Mouse (Mus musculus): ENCODE measurements around the gene Hmg20b. TPM values are rescaled to one million over a fixed set of nuclear protein-coding genes. Genes with fewer than 3 reads are reported as not detected.

The Hmg20b gene
- total and polyA plus RNA-seq, 3 experiments: 7.9 to 39.6 (median 18.7) TPM

DNA sequence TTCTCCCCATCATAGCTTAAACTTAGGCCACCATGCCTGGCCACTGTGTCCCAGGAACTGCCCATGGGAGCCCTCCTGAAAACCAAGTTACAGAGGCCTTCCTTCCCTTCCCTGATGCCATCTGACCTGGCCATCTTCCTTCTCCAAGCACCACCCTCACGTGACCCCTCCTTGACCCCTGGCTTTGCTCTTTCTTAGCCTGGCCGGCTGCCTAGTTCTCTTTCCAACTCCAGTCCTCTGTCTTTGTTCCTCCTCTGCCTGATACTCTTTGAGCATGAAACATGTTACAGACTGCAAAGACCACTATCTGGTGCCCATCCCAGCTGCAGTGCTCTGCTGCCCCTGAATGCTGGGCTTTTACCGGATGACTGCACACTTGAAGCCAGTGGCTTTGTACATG lies 39.1 kb upstream of the Hmg20b start:
- H3K27me3 ChIP-seq (replicated peaks): no peaks in the 10 kb centered on the region
- no peak overlapping the region for H3K4me2 ChIP-seq (ENCODE audit: insufficient read depth, low read depth, poor library complexity, severe bottlenecking)
- dilution Hi-C loops (cut with MboI; ENCODE audit: extremely low pct_ligation_motif_present, extremely low pct_unique_long_range_greater_than_20kb, low sequenced_read_pairs) (no loop called here), in situ Hi-C loops (cut with MboI; ENCODE audit: low pct_ligation_motif_present, low pct_unique_long_range_greater_than_20kb, low sequenced_read_pairs) (no loop called here)
- no peak overlapping the region for H3K27ac ChIP-seq (ENCODE audit: insufficient read depth, low read depth)
- no peak overlapping the region for H3K9ac ChIP-seq (ENCODE audit: insufficient read depth, low read depth)
- TF ChIP-seq JUN (IDR thresholded peaks at IDR 0.05; ENCODE audit: insufficient read depth, low read depth, low read length): no peak
- no peak for TF ChIP-seq MAFK (IDR thresholded peaks at IDR 0.05; ENCODE audit: insufficient replicate concordance, low read length)
- no peak for DNase-seq (ENCODE audit: extremely low read depth)
- peaks cover 6 to 14% of the 10 kb centered on the region in 2 experiments for H3K4me1 ChIP-seq (ENCODE audit: control insufficient read depth in 1 of 2, insufficient read depth in 2 of 2)
- H3K9me3 ChIP-seq (replicated peaks; ENCODE audit: low read length): no peaks in the 10 kb centered on the region
- H3K4me3 ChIP-seq (replicated peaks in 1 of 3; ENCODE audit: low read depth in 2 of 3, low read length in 2 of 3, poor library complexity in 1 of 3): no peak overlapping the region
- peaks cover 19% of the 10 kb centered on the region for H3K79me2 ChIP-seq (replicated peaks; ENCODE audit: control insufficient read depth, extremely low read depth, insufficient read depth, poor library complexity, severe bottlenecking)
- H3K36me3 ChIP-seq (replicated peaks in 1 of 2; ENCODE audit: control insufficient read depth in 1 of 2, insufficient read depth in 1 of 2, low read length in 1 of 2): peaks cover 49 to 67% of the 10 kb centered on the region in 2 experiments

- H3K9me3 ChIP-seq (replicated peaks; ENCODE audit: low read length): no peaks in the 10 kb centered on the region
- in situ Hi-C loops (cut with MboI; ENCODE audit: low pct_ligation_motif_present, low pct_unique_long_range_greater_than_20kb, low sequenced_read_pairs) (no loop called here), dilution Hi-C loops (cut with MboI; ENCODE audit: extremely low pct_ligation_motif_present, extremely low pct_unique_long_range_greater_than_20kb, low sequenced_read_pairs) (no loop called here)
- H3K4me3 ChIP-seq (replicated peaks in 1 of 3; ENCODE audit: low read depth in 2 of 3, low read length in 2 of 3, poor library complexity in 1 of 3): no peak within 1 kb of the TSS
- no peak for TF ChIP-seq GABPA (IDR thresholded peaks at IDR 0.05; ENCODE audit: insufficient replicate concordance, low read depth, low read length)
- 0 out of 2 replicates have a peak, but pooled peaks have one; percentile 4 for TF ChIP-seq POLR2A (IDR thresholded peaks at IDR 0.05; ENCODE audit: low read depth, low read length)
- no peak for DNase-seq (ENCODE audit: extremely low read depth)
- no peaks in the 10 kb centered on the region for H3K27me3 ChIP-seq (replicated peaks)
- no peak within 1 kb of the TSS for H3K9ac ChIP-seq (ENCODE audit: insufficient read depth, low read depth)
- peaks cover 19% of the 10 kb centered on the region for H3K79me2 ChIP-seq (replicated peaks; ENCODE audit: control insufficient read depth, extremely low read depth, insufficient read depth, poor library complexity, severe bottlenecking)
- peaks cover 6 to 14% of the 10 kb centered on the region in 2 experiments for H3K4me1 ChIP-seq (ENCODE audit: control insufficient read depth in 1 of 2, insufficient read depth in 2 of 2)
- peaks cover 49 to 67% of the 10 kb centered on the region in 2 experiments for H3K36me3 ChIP-seq (replicated peaks in 1 of 2; ENCODE audit: control insufficient read depth in 1 of 2, insufficient read depth in 1 of 2, low read length in 1 of 2)
- no peak within 1 kb of the TSS for H3K4me2 ChIP-seq (ENCODE audit: insufficient read depth, low read depth, poor library complexity, severe bottlenecking)
- no peak within 1 kb of the TSS for H3K27ac ChIP-seq (ENCODE audit: insufficient read depth, low read depth)
Observed at GRCm38 (mm10) chr10:81388505-81389055, 38.3 kb upstream of the Hmg20b start, which contains the start of gene Gm48552. TSS of gene Gm48552 (plus strand) at chr10:81389005.

GRCm38 (mm10) chr10:81387716-81388115 lies 37.4 kb upstream of the Hmg20b start:
- dilution Hi-C loops (cut with MboI; ENCODE audit: extremely low pct_ligation_motif_present, extremely low pct_unique_long_range_greater_than_20kb, low sequenced_read_pairs) (no loop called here), in situ Hi-C loops (cut with MboI; ENCODE audit: low pct_ligation_motif_present, low pct_unique_long_range_greater_than_20kb, low sequenced_read_pairs) (no loop called here)
- Histone ChIP-seq H3K27me3 (replicated peaks) (no peaks in the 10 kb centered on the region), H3K4me1 (ENCODE audit: control insufficient read depth in 1 of 2, insufficient read depth in 2 of 2) (peaks cover 6 to 14% of the 10 kb centered on the region in 2 experiments), H3K9me3 (replicated peaks; ENCODE audit: low read length) (no peaks in the 10 kb centered on the region), H3K79me2 (replicated peaks; ENCODE audit: control insufficient read depth, extremely low read depth, insufficient read depth, poor library complexity, severe bottlenecking) (peaks cover 19% of the 10 kb centered on the region), H3K36me3 (replicated peaks in 1 of 2; ENCODE audit: control insufficient read depth in 1 of 2, insufficient read depth in 1 of 2, low read length in 1 of 2) (peaks cover 49 to 67% of the 10 kb centered on the region in 2 experiments), H3K4me2 (ENCODE audit: insufficient read depth, low read depth, poor library complexity, severe bottlenecking) (no peak overlapping the region), H3K27ac (ENCODE audit: insufficient read depth, low read depth) (no peak overlapping the region), H3K4me3 (replicated peaks in 1 of 3; ENCODE audit: low read depth in 2 of 3, low read length in 2 of 3, poor library complexity in 1 of 3) (no peak overlapping the region), H3K9ac (ENCODE audit: insufficient read depth, low read depth) (no peak overlapping the region)
- no peak for TF ChIP-seq TCF12 (IDR thresholded peaks at IDR 0.05; ENCODE audit: low read depth, low read length)
- no peak for TF ChIP-seq MAX (IDR thresholded peaks at IDR 0.05; ENCODE audit: low read length)
- no peak for TF ChIP-seq RCOR1 (conservative IDR thresholded peaks at IDR 0.05; ENCODE audit: low read depth, low read length)
- no peak for DNase-seq (ENCODE audit: extremely low read depth)
